Mouse (Mus musculus) hindbrain, postnatal 0 days (tissue): ENCODE data around the gene Slco3a1. TPM values are rescaled to one million over a fixed set of nuclear protein-coding genes. Genes with fewer than 3 reads are reported as not detected.
A peak's percentile ranks its signal among the peaks of the same experiment; 100 is the strongest.

Source experiments
- ATAC-seq: fragments of 200-750 bp; cut with Nextera tagmentation; 2 replicates; pipeline ENCODE4 v1.8.0; 2017; ENCODE audit warnings: mild to moderate bottlenecking, moderate TSS enrichment, moderate library complexity
- DNase-seq: peaks from one replicate; pipeline ENCODE4 v3.0.0-alpha.2; 2015; ENCODE audit warnings: low spot score
- H3K27ac ChIP-seq: fragments of 300-500 bp; sonication (generic); 2 replicates; pipeline ENCODE4 v1.5.1; 2014; ENCODE audit warnings: mild to moderate bottlenecking
- H3K27me3 ChIP-seq: fragments of 300-500 bp; sonication (generic); 2 replicates; pipeline ENCODE4 v1.6.1; 2014; ENCODE audit warnings: low read length, mixed read lengths; ENCODE audit not compliant: insufficient read depth
- H3K36me3 ChIP-seq: fragments of 300-500 bp; sonication (generic); 2 replicates; pipeline ENCODE4 v1.6.1; 2014; ENCODE audit warnings: low read length, mixed read lengths; ENCODE audit not compliant: insufficient read depth
- H3K4me1 ChIP-seq: fragments of 300-500 bp; sonication (generic); 2 replicates; pipeline ENCODE4 v1.6.1; 2014; ENCODE audit warnings: antibody characterized with exemption, low read length, mixed read lengths; ENCODE audit not compliant: insufficient read depth
- H3K4me2 ChIP-seq: fragments of 300-500 bp; sonication (generic); 2 replicates; pipeline ENCODE4 v1.6.1; 2014; ENCODE audit warnings: low read depth, mild to moderate bottlenecking, low read length, moderate library complexity, mixed read lengths
- H3K4me3 ChIP-seq: fragments of 300-500 bp; sonication (generic); 2 replicates; pipeline ENCODE4 v1.5.1; 2014; ENCODE audit warnings: low read length
- H3K9ac ChIP-seq: fragments of 300-500 bp; sonication (generic); replicated peaks from 2 replicates; pipeline ENCODE4 v1.6.1; 2014; ENCODE audit warnings: mild to moderate bottlenecking, low read length, moderate library complexity, mixed read lengths
- H3K9me3 ChIP-seq: fragments of 300-500 bp; sonication (generic); 2 replicates; pipeline ENCODE4 v1.6.1; 2016; ENCODE audit warnings: low read length, mixed read lengths
- CTCF ChIP-seq: IDR thresholded peaks from 2 replicates; pipeline ENCODE4 v1.5.1; 2016; ENCODE audit warnings: antibody characterized with exemption, control low read depth, low read depth
- WGBS: fragments of 180-500 bp; shearing (Covaris S2); extraction: QIAGEN DNeasy Blood & Tissue Kit; methylation state at CpG from one replicate; pipeline ENCODE4 v1.1.7; 2014; 5-methylcytosine and 5-hydroxymethylcytosine counted together
- polyA plus RNA-seq: library from polyadenylated mRNA; unstranded; fragments of >200 nt; fragmentation: Nextera tagmentation; extraction: Ambion mirVana; gene quantifications from 2 replicates; pipeline ENCODE4 v1.2.1, GENCODE M21; 2015
- total RNA-seq: library from RNA; depleted of rRNA; stranded (reverse); fragments of >200 nt; gene quantifications from 2 replicates; pipeline ENCODE4 v1.2.3, GENCODE M21; 2014

The Slco3a1 gene
- total and polyA plus RNA-seq, 2 experiments from 2014 or later, result 15.0 to 20.7 TPM

GRCm38 (mm10) chr7:74552546-74552945, 2.0 kb downstream of the Slco3a1 start:
- Histone ChIP-seq H3K36me3 (no peaks in the 10 kb centered on the region), H3K27me3 (0 out of 2 replicates have a peak, but pooled peaks cover 2% of the 10 kb centered on the region), H3K4me1 (no peaks in the 10 kb centered on the region), H3K27ac (no peak overlapping the region), H3K9ac (no peak overlapping the region), H3K9me3 (no peaks in the 10 kb centered on the region), H3K4me3 (peak overlapping the region; percentile 73), H3K4me2 (peak overlapping the region; percentile 83)
- TF ChIP-seq CTCF, result no peak
- DNase-seq, result no peak
- WGBS, result 56% methylated on average over 4 of the region's 4 CpGs
- ATAC-seq, result no peak

GRCm38 (mm10) chr7:74552000-74552358, 2.6 kb downstream of the Slco3a1 start:
- H3K4me3 ChIP-seq, result peak overlapping the region; percentile 73
- H3K27ac ChIP-seq, result no peak overlapping the region
- no peaks in the 10 kb centered on the region for H3K4me1 ChIP-seq
- TF ChIP-seq CTCF, result no peak
- WGBS, result 19% methylated on average over 2 of the region's 2 CpGs
- DNase-seq (no peak), ATAC-seq (no peak)
- no peak overlapping the region for H3K9ac ChIP-seq
- H3K4me2 ChIP-seq, result peak overlapping the region; percentile 83
- no peaks in the 10 kb centered on the region for H3K36me3 ChIP-seq
- no peaks in the 10 kb centered on the region for H3K27me3 ChIP-seq
- no peaks in the 10 kb centered on the region for H3K9me3 ChIP-seq

GRCm38 (mm10) chr7:74551338-74551999, 3.1 kb downstream of the Slco3a1 start:
- ATAC-seq, result no peak
- WGBS, result 73% methylated on average over 9 of the region's 9 CpGs

GRCm38 (mm10) chr7:74549686-74550085, 4.9 kb downstream of the Slco3a1 start:
- TF ChIP-seq CTCF, result no peak
- Histone ChIP-seq H3K4me3 (no peak overlapping the region), H3K4me1 (no peaks in the 10 kb centered on the region), H3K4me2 (no peak overlapping the region), H3K27me3 (no peaks in the 10 kb centered on the region), H3K36me3 (no peaks in the 10 kb centered on the region), H3K9me3 (no peaks in the 10 kb centered on the region), H3K9ac (no peak overlapping the region), H3K27ac (no peak overlapping the region)
- no peak for DNase-seq
- ATAC-seq, result no peak
- WGBS, result 40% methylated on average over 6 of the region's 6 CpGs

More at GRCm38 (mm10) chr7:74551338-74551999, 3.1 kb downstream of the Slco3a1 start:
- no peaks in the 10 kb centered on the region for H3K4me1 ChIP-seq
- no peak overlapping the region for H3K27ac ChIP-seq
- peak overlapping the region; percentile 83 for H3K4me2 ChIP-seq
- DNase-seq, result no peak
- H3K27me3 ChIP-seq, result no peaks in the 10 kb centered on the region
- H3K9me3 ChIP-seq, result no peaks in the 10 kb centered on the region
- no peak for TF ChIP-seq CTCF
- H3K36me3 ChIP-seq, result no peaks in the 10 kb centered on the region
- H3K4me3 ChIP-seq, result peak overlapping the region; percentile 73
- no peak overlapping the region for H3K9ac ChIP-seq

GRCm38 (mm10) chr7:74549013-74549582, 5.5 kb downstream of the Slco3a1 start:
- DNase-seq, result no peak
- WGBS, result 85% methylated on average over 6 of the region's 6 CpGs
- H3K4me2 ChIP-seq, result no peak overlapping the region

GRCm38 (mm10) chr7:74546691-74547090, 7.9 kb downstream of the Slco3a1 start:
- Histone ChIP-seq H3K36me3 (no peaks in the 10 kb centered on the region), H3K27ac (no peak overlapping the region), H3K4me1 (no peaks in the 10 kb centered on the region), H3K9ac (no peak overlapping the region), H3K4me2 (no peak overlapping the region), H3K27me3 (no peaks in the 10 kb centered on the region), H3K9me3 (no peaks in the 10 kb centered on the region), H3K4me3 (no peak overlapping the region)
- TF ChIP-seq CTCF, result no peak
- no peak for ATAC-seq
- no peak for DNase-seq
- WGBS, result 84% methylated on average over 6 of the region's 6 CpGs

More at GRCm38 (mm10) chr7:74549013-74549582, 5.5 kb downstream of the Slco3a1 start:
- TF ChIP-seq CTCF, result no peak
- no peaks in the 10 kb centered on the region for H3K4me1 ChIP-seq
- no peak for ATAC-seq
- no peaks in the 10 kb centered on the region for H3K36me3 ChIP-seq
- no peak overlapping the region for H3K4me3 ChIP-seq
- H3K27me3 ChIP-seq, result no peaks in the 10 kb centered on the region
- H3K9ac ChIP-seq, result no peak overlapping the region
- H3K27ac ChIP-seq, result no peak overlapping the region
- no peaks in the 10 kb centered on the region for H3K9me3 ChIP-seq

GRCm38 (mm10) chr7:74545498-74545990, 9.0 kb downstream of the Slco3a1 start:
- WGBS, result 62% methylated on average over 6 of the region's 6 CpGs
- Histone ChIP-seq H3K9me3 (no peaks in the 10 kb centered on the region), H3K4me2 (no peak overlapping the region), H3K4me1 (no peaks in the 10 kb centered on the region), H3K4me3 (no peak overlapping the region), H3K9ac (no peak overlapping the region), H3K27ac (no peak overlapping the region), H3K27me3 (no peaks in the 10 kb centered on the region), H3K36me3 (no peaks in the 10 kb centered on the region)
- DNase-seq (no peak), ATAC-seq (no peak)
- TF ChIP-seq CTCF, result no peak
